Mouse (Mus musculus) small intestine, adult 2 months (tissue): ENCODE measurements around the gene Casp7. TPM values are rescaled to one million over a fixed set of nuclear protein-coding genes. Genes with fewer than 3 reads are reported as not detected.

Experiments used
- H3K27ac ChIP-seq: fragments of 200-500 bp; 2 replicates; pipeline ENCODE4 v1.5.1; 2012; ENCODE audit warnings: low read depth, low read length, control low read depth, inconsistent platforms; ENCODE audit not compliant: insufficient read depth
- H3K27me3 ChIP-seq: fragments of 200-500 bp; 2 replicates; pipeline ENCODE4 v1.6.1; 2012; ENCODE audit warnings: mild to moderate bottlenecking, moderate library complexity, low read length, inconsistent platforms; ENCODE audit not compliant: control insufficient read depth, insufficient read depth
- H3K36me3 ChIP-seq: fragments of 200-500 bp; 2 replicates; pipeline ENCODE4 v1.6.1; 2012; ENCODE audit warnings: mild to moderate bottlenecking, low read length, control low read depth, inconsistent platforms; ENCODE audit not compliant: control insufficient read depth, insufficient read depth
- H3K4me1 ChIP-seq: fragments of 200-500 bp; 2 replicates; pipeline ENCODE4 v1.6.1; 2012; ENCODE audit warnings: low read length, inconsistent platforms, mixed read lengths; ENCODE audit not compliant: control insufficient read depth, insufficient read depth, insufficient read length
- H3K4me3 ChIP-seq: fragments of 200-500 bp; 2 replicates; pipeline ENCODE4 v1.5.1; 2012; ENCODE audit warnings: low read depth, mild to moderate bottlenecking, control low read depth, inconsistent platforms, low read length, moderate library complexity
- CTCF ChIP-seq: fragments of 200-500 bp; IDR thresholded peaks from 2 replicates; pipeline ENCODE4 v1.5.1; 2012; ENCODE audit warnings: low read depth, mild to moderate bottlenecking, control low read depth, inconsistent platforms, low read length, moderate library complexity, mixed read lengths; ENCODE audit not compliant: insufficient replicate concordance, insufficient read length; ENCODE audit errors: extremely low read depth
- POLR2A ChIP-seq: fragments of 200-500 bp; IDR thresholded peaks from 2 replicates; pipeline ENCODE4 v1.6.1; 2012; ENCODE audit warnings: low read depth, mild to moderate bottlenecking, control low read depth, inconsistent platforms, low read length, moderate library complexity
- WGBS: fragments of 180-500 bp; shearing (Covaris S2); methylation state at CpG from one replicate; pipeline ENCODE4 v1.1.7; 2018; 5-methylcytosine and 5-hydroxymethylcytosine counted together
- polyA plus RNA-seq: library from polyadenylated mRNA; depleted of rRNA; stranded (reverse); fragments of >200 nt; gene quantifications from 2 replicates; pipeline ENCODE4 v1.2.3, GENCODE M21; 2012

Casp7 gene
- polyA plus RNA-seq, 1 experiment = 112 TPM

- no peak for TF ChIP-seq POLR2A
- TF ChIP-seq CTCF = no peak
- 77% methylated on average over 17 of the region's 17 CpGs for WGBS
- Histone ChIP-seq H3K4me1 (peaks cover 1% of the 10 kb centered on the region; the same call in 1 of the 2 replicates), H3K27ac (peak overlapping the region; percentile 41; the same call in 1 of the 2 replicates), H3K4me3 (no peak overlapping the region), H3K27me3 (no peaks in the 10 kb centered on the region), H3K36me3 (peaks cover 29% of the 10 kb centered on the region)
These were observed 27.9 kb downstream of the Casp7 start for GRCm38 (mm10) chr19:56424606-56425395.

GRCm38 (mm10) chr19:56425492-56425891 lies 28.6 kb downstream of the Casp7 start:
- H3K4me3 ChIP-seq = no peak overlapping the region
- no peaks in the 10 kb centered on the region; the same call in 1 of the 2 replicates for H3K4me1 ChIP-seq
- no peak for TF ChIP-seq POLR2A
- TF ChIP-seq CTCF = no peak
- peaks cover 32% of the 10 kb centered on the region for H3K36me3 ChIP-seq
- H3K27me3 ChIP-seq = no peaks in the 10 kb centered on the region
- WGBS = 84% methylated on average over 9 of the region's 9 CpGs
- peak overlapping the region; percentile 41 for H3K27ac ChIP-seq

GRCm38 (mm10) chr19:56430369-56430768 lies 33.4 kb downstream of the Casp7 start:
- 84% methylated on average over 8 of the region's 8 CpGs for WGBS
- Histone ChIP-seq H3K27ac (no peak overlapping the region), H3K27me3 (no peaks in the 10 kb centered on the region), H3K36me3 (peaks cover 45% of the 10 kb centered on the region), H3K4me1 (no peaks in the 10 kb centered on the region), H3K4me3 (no peak overlapping the region)
- no peak for TF ChIP-seq POLR2A

DNA sequence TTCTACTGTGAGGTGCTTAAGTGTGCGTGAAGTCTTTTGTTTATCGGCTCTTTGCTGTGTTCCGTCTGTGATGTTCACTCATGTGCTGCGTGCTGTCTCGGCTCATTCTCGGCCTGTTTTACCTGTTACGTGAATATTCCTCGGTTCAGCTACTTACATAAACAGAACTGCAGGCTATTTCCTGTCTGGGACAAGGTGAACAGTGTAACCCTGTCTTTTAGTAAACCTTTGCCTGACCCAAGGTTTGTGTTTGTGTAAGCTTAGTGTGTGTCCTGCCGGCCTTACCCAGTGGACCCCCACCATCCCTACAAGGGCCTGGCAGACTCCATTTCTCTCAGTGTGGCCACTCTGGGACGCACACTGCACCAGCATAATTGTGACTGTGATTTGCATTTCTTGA lies 35.8 kb downstream of the Casp7 start:
- WGBS = 93% methylated on average over 10 of the region's 10 CpGs
- no peak overlapping the region for H3K4me3 ChIP-seq
- H3K4me1 ChIP-seq = no peaks in the 10 kb centered on the region
- no peak overlapping the region for H3K27ac ChIP-seq
- no peaks in the 10 kb centered on the region for H3K27me3 ChIP-seq
- TF ChIP-seq CTCF (no peak), POLR2A (no peak)
- H3K36me3 ChIP-seq = peaks cover 60% of the 10 kb centered on the region

DNA sequence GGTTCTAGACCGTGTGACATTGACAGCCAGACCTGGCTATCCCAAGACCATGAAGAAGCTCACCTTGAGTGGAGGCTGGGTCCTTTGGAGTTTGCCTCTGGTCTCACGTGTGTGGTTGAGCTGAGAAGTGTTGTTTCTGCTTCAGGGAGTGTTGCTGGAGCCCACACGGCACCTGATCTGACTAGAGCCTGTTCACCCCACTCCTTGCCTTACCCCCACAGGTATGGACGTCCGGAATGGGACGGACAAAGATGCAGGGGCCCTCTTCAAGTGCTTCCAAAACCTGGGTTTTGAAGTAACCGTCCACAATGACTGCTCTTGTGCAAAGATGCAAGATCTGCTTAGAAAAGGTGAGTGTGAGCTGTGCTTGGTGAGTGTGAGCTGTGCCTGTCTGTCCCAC lies 36.7 kb downstream of the Casp7 start:
- Histone ChIP-seq H3K27ac (no peak overlapping the region), H3K36me3 (peaks cover 65% of the 10 kb centered on the region), H3K4me1 (no peaks in the 10 kb centered on the region; the same call in 1 of the 2 replicates), H3K4me3 (no peak overlapping the region), H3K27me3 (no peaks in the 10 kb centered on the region)
- 94% methylated on average over 7 of the region's 7 CpGs for WGBS
- no peak for TF ChIP-seq CTCF
- TF ChIP-seq POLR2A = no peak

DNA sequence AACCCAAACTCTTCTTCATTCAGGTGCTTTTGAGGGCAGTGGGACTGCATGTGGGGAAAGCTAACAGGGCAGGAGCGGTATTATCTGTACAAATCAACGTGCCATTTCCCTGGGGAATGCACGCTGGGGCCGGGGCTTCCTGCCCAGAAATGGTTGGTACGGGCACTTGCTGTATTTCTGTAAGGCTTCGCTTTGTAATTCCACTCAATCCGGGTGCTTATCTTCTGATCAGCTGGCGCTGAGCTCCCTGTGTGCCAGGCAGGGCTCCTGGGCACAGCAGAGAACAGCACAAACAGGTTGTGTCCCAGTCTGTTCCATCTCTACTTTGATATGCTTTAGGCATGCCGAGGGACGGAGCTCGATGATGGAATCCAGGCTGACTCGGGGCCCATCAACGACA lies 39.5 kb downstream of the Casp7 start:
- no peak overlapping the region for H3K4me3 ChIP-seq
- H3K36me3 ChIP-seq = peaks cover 78% of the 10 kb centered on the region
- H3K4me1 ChIP-seq = peaks cover 4% of the 10 kb centered on the region; the same call in 1 of the 2 replicates
- no peak overlapping the region for H3K27ac ChIP-seq
- TF ChIP-seq POLR2A (no peak), CTCF (no peak)
- WGBS = 92% methylated on average over 13 of the region's 13 CpGs
- no peaks in the 10 kb centered on the region for H3K27me3 ChIP-seq

DNA sequence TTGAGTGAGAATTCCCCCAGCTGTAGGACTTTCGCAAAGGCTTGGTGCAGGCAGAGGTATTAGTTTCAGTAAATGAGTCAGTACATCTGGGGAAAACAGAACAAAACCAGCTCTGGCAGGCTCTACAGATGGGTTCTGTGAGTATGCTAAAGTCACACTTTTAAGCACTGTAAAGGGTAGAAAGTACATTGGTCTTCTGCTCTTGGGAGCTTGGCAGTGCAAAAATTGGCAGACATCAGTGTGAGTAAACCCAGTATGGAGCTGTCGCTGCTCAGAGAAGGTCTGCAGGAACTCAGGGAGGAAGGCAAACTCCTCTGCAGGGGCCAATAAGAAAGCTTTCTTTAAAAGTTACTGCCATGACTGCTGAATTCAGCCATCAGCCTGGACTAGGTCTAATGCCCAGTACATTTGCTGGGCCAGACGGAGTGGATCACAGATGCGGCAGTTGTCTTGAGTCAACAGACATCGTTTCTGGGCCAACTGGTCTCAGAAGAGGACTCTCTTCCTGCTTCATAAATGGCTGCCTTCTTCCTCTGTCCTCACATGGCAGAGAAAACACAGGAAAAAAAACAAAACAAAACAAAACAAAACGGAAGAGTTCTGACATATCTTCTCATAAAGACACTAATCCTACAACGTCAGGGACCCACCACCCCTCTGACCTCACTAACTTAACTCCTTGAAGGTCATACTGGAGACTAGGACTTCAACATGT lies 41.6 kb downstream of the Casp7 start:
- peak overlapping the region; percentile 41 for H3K27ac ChIP-seq
- peaks cover 67% of the 10 kb centered on the region for H3K36me3 ChIP-seq
- H3K4me1 ChIP-seq = peaks cover 4% of the 10 kb centered on the region; the same call in 1 of the 2 replicates
- 37% methylated on average over 7 of the region's 7 CpGs for WGBS
- H3K27me3 ChIP-seq = no peaks in the 10 kb centered on the region
- H3K4me3 ChIP-seq = no peak overlapping the region
- TF ChIP-seq POLR2A (no peak), CTCF (no peak)
